Mouse (Mus musculus): Measurements from ENCODE around the gene Trhde.

Trhde gene

GRCm38 (mm10) chr10:114802161-114802651, at the start of gene Trhde:
TSS of gene Trhde (minus strand) at chr10:114802307.
- no peak for DNase-seq (ENCODE audit: low read depth, low spot score)

- no peak for DNase-seq (ENCODE audit: low read depth, low spot score)
These were observed 39.9 kb upstream of the Trhde start for GRCm38 (mm10) chr10:114841966-114842365.

GRCm38 (mm10) chr10:114841440-114841839, 39.3 kb upstream of the Trhde start:
- no peak for DNase-seq (ENCODE audit: low read depth, low spot score)

GRCm38 (mm10) chr10:114831313-114831712, 29.2 kb upstream of the Trhde start:
- no peak for DNase-seq (ENCODE audit: low read depth, low spot score)

GRCm38 (mm10) chr10:114808799-114809198, 6.7 kb upstream of the Trhde start:
- no peak for DNase-seq (ENCODE audit: low read depth, low spot score)

GRCm38 (mm10) chr10:114805884-114806283, 3.8 kb upstream of the Trhde start:
- DNase-seq (ENCODE audit: low read depth, low spot score) = no peak

- DNase-seq (ENCODE audit: low read depth, low spot score) = no peak
These were observed 498 bp downstream of the Trhde start for GRCm38 (mm10) chr10:114801457-114802160.

- DNase-seq (ENCODE audit: low read depth, low spot score) = no peak
These were observed 1.5 kb downstream of the Trhde start for GRCm38 (mm10) chr10:114800331-114801304.

- no peak for DNase-seq (ENCODE audit: low read depth, low spot score)
These were observed 2.6 kb downstream of the Trhde start for GRCm38 (mm10) chr10:114799481-114799880.

- DNase-seq (ENCODE audit: low read depth, low spot score) = no peak
These were observed 3.3 kb downstream of the Trhde start for GRCm38 (mm10) chr10:114798788-114799187.

GRCm38 (mm10) chr10:114798218-114798617, 3.9 kb downstream of the Trhde start:
- DNase-seq (ENCODE audit: low read depth, low spot score) = no peak

- no peak for DNase-seq (ENCODE audit: low read depth, low spot score)
These were observed 4.4 kb downstream of the Trhde start for GRCm38 (mm10) chr10:114797664-114798063.

GRCm38 (mm10) chr10:114796872-114797271, 5.2 kb downstream of the Trhde start:
- DNase-seq (ENCODE audit: low read depth, low spot score) = no peak

- DNase-seq (ENCODE audit: low read depth, low spot score) = no peak
These were observed 7.9 kb downstream of the Trhde start for GRCm38 (mm10) chr10:114794214-114794613.

- no peak for DNase-seq (ENCODE audit: low read depth, low spot score)
These were observed 36.2 kb downstream of the Trhde start for GRCm38 (mm10) chr10:114765914-114766313.

- DNase-seq (ENCODE audit: low read depth, low spot score) = no peak
These were observed 40.0 kb downstream of the Trhde start for GRCm38 (mm10) chr10:114762125-114762524.

GRCm38 (mm10) chr10:114759240-114759639, 42.9 kb downstream of the Trhde start:
- DNase-seq (ENCODE audit: low read depth, low spot score) = no peak

- DNase-seq (ENCODE audit: low read depth, low spot score) = no peak
These were observed 43.5 kb downstream of the Trhde start for GRCm38 (mm10) chr10:114758614-114759013.

GRCm38 (mm10) chr10:114742755-114743705, 59.1 kb downstream of the Trhde start:
- no peak for DNase-seq (ENCODE audit: low read depth, low spot score)

GRCm38 (mm10) chr10:114739916-114740315, 62.2 kb downstream of the Trhde start:
- no peak for DNase-seq (ENCODE audit: low read depth, low spot score)

- DNase-seq (ENCODE audit: low read depth, low spot score) = no peak
These were observed 64.5 kb downstream of the Trhde start for GRCm38 (mm10) chr10:114737581-114737980.

All from WW6 (cell line).